Mouse (Mus musculus): ENCODE results near the gene Cltc.

GRCm38 (mm10) chr11:86759226-86759625, 1.9 kb upstream of the Cltc start:
- no peak for TF ChIP-seq POLR2AphosphoS5 (IDR thresholded peaks at IDR 0.05; ENCODE audit: insufficient replicate concordance, low read depth, low read length)
- TF ChIP-seq CTCF (IDR thresholded peaks at IDR 0.05; ENCODE audit: low read depth, low read length): no peak
- TF ChIP-seq GATA2 (IDR thresholded peaks at IDR 0.05; ENCODE audit: borderline replicate concordance, low read depth, low read length): no peak
- TF ChIP-seq TAL1 (conservative IDR thresholded peaks at IDR 0.05; ENCODE audit: low read depth, low read length): no peak
- no peak for TF ChIP-seq GATA1 (IDR thresholded peaks at IDR 0.05; ENCODE audit: borderline replicate concordance, low read length)
